Mouse (Mus musculus) central nervous system, embryonic 14 days (tissue): Measurements from ENCODE around the gene Smurf1. TPM values are rescaled to one million over a fixed set of nuclear protein-coding genes. Genes with fewer than 3 reads are reported as not detected.

ENCODE experiments used
- polyA plus RNA-seq: library from polyadenylated mRNA; depleted of rRNA; stranded (reverse); fragments of >200 nt; gene quantifications from 2 replicates; pipeline ENCODE4 v1.2.3, GENCODE M21; 2012; rRNA removed

The Smurf1 gene
- 41.3 and 45.5 TPM in 2 replicates for polyA plus RNA-seq

GRCm38 (mm10) chr5:144965639-144966351 lies at the start of gene Smurf1:
Smurf1 (minus strand) TSS chr5:144965847.

Other genes starting within 250 kb of the Smurf1 start
- gene Tmem130, start 204.0 kb downstream of the Smurf1 start, polyA plus RNA-seq, result 159 and 174 TPM in 2 replicates
- gene Trrap, start 198.1 kb downstream of the Smurf1 start, polyA plus RNA-seq, result 158 and 169 TPM in 2 replicates
- not detected in 2 replicates for gene Gm4871, start 66.9 kb upstream of the Smurf1 start, polyA plus RNA-seq
- gene 1700018F24Rik, start 77.1 kb upstream of the Smurf1 start, polyA plus RNA-seq, result not detected in 2 replicates
- gene Arpc1a, start 118.0 kb upstream of the Smurf1 start, polyA plus RNA-seq, result 219 and 224 TPM in 2 replicates
- 0.04 TPM in 1 of 2 replicates, not detected in the other for gene Kpna7, start 118.2 kb upstream of the Smurf1 start, polyA plus RNA-seq
- 78.0 and 125 TPM in 2 replicates for gene Arpc1b, start 148.4 kb upstream of the Smurf1 start, polyA plus RNA-seq
- 136 and 142 TPM in 2 replicates for gene Pdap1, start 174.4 kb upstream of the Smurf1 start, polyA plus RNA-seq
- 164 and 179 TPM in 2 replicates for gene Bud31, start 174.5 kb upstream of the Smurf1 start, polyA plus RNA-seq
- 18.6 TPM in 2 replicates for gene Ptcd1, start 201.3 kb upstream of the Smurf1 start, polyA plus RNA-seq
- 81.8 and 87.1 TPM in 2 replicates for gene Cpsf4, start 201.4 kb upstream of the Smurf1 start, polyA plus RNA-seq
- gene Atp5j2, start 226.2 kb upstream of the Smurf1 start, polyA plus RNA-seq, result 341 and 365 TPM in 2 replicates
- 7.0 and 7.2 TPM in 2 replicates for gene Zkscan14, start 236.0 kb upstream of the Smurf1 start, polyA plus RNA-seq
- gene Zkscan5, start 238.7 kb upstream of the Smurf1 start, polyA plus RNA-seq, result 10.1 and 10.4 TPM in 2 replicates